Mouse (Mus musculus): ENCODE data around the gene Sv2b. TPM values are rescaled to one million over a fixed set of nuclear protein-coding genes. Genes with fewer than 3 reads are reported as not detected.

Gene Sv2b
- total and polyA plus RNA-seq, 3 experiments: 0.23 to 0.47 (median 0.43) TPM

DNA sequence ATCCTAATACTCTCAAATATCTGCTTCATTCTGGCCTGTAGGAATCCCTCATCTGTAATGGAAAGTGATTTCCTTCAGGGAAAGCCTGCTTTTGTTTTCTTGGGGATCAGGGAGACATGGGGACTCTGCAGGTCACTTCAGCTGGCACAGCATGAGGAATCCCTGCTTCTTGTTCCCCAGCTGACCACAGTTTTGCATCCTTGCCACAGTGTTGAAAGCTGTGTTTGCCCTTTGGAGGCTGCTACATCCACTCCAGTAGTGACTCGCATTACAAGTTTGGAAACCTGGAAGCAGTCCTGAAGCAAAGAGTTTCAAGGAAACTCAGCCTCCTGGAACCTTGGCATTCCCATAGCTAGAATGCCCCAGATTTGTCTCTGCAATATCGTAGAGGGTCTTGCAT, 35.4 kb downstream of the Sv2b start:
- Histone ChIP-seq H3K9ac (ENCODE audit: low read depth, low read length) (no peak overlapping the region), H3K36me3 (ENCODE audit: control insufficient read depth, insufficient read depth, low read length) (no peaks in the 10 kb centered on the region), H3K27me3 (ENCODE audit: control insufficient read depth, insufficient read depth, low read length) (no peaks in the 10 kb centered on the region), H3K79me2 (replicated peaks; ENCODE audit: control insufficient read depth, insufficient read depth, low read length) (no peaks in the 10 kb centered on the region), H3K4me3 (no peak overlapping the region), H3K27ac (no peak overlapping the region), H3K4me1 (ENCODE audit: control insufficient read depth, insufficient read depth, low read length) (no peaks in the 10 kb centered on the region)
- intact Hi-C loops (cut with DNase I): no loop called here
- TF ChIP-seq EP300 (IDR thresholded peaks at IDR 0.05; ENCODE audit: insufficient read depth, low read depth, low read length) (no peak), POLR2A (IDR thresholded peaks at IDR 0.05; ENCODE audit: insufficient read depth, low read depth, low read length) (no peak), CTCF (IDR thresholded peaks at IDR 0.05) (no peak)
- 79% methylated on average over 2 of the region's 2 CpGs for WGBS
- DNase-seq: no peak

GRCm38 (mm10) chr7:75271921-75272381, 37.1 kb downstream of the Sv2b start:
- intact Hi-C loops (cut with DNase I): no loop called here

GRCm38 (mm10) chr7:75271306-75271705, 37.8 kb downstream of the Sv2b start:
- Histone ChIP-seq H3K4me1 (ENCODE audit: control insufficient read depth, insufficient read depth, low read length) (no peaks in the 10 kb centered on the region), H3K27ac (no peak overlapping the region), H3K9ac (ENCODE audit: low read depth, low read length) (no peak overlapping the region), H3K4me3 (no peak overlapping the region), H3K79me2 (replicated peaks; ENCODE audit: control insufficient read depth, insufficient read depth, low read length) (no peaks in the 10 kb centered on the region), H3K36me3 (ENCODE audit: control insufficient read depth, insufficient read depth, low read length) (no peaks in the 10 kb centered on the region), H3K27me3 (ENCODE audit: control insufficient read depth, insufficient read depth, low read length) (no peaks in the 10 kb centered on the region)
- intact Hi-C loops (cut with DNase I): no loop called here
- no peak for DNase-seq
- TF ChIP-seq CTCF (IDR thresholded peaks at IDR 0.05) (no peak), POLR2A (IDR thresholded peaks at IDR 0.05; ENCODE audit: insufficient read depth, low read depth, low read length) (no peak), EP300 (IDR thresholded peaks at IDR 0.05; ENCODE audit: insufficient read depth, low read depth, low read length) (no peak)
- 50% methylated on average over 3 of the region's 3 CpGs for WGBS

More at GRCm38 (mm10) chr7:75271921-75272381, 37.1 kb downstream of the Sv2b start:
- DNase-seq: no peak
- Histone ChIP-seq H3K79me2 (replicated peaks; ENCODE audit: control insufficient read depth, insufficient read depth, low read length) (no peaks in the 10 kb centered on the region), H3K27ac (no peak overlapping the region), H3K9ac (ENCODE audit: low read depth, low read length) (no peak overlapping the region), H3K27me3 (ENCODE audit: control insufficient read depth, insufficient read depth, low read length) (no peaks in the 10 kb centered on the region), H3K4me3 (no peak overlapping the region), H3K36me3 (ENCODE audit: control insufficient read depth, insufficient read depth, low read length) (no peaks in the 10 kb centered on the region), H3K4me1 (ENCODE audit: control insufficient read depth, insufficient read depth, low read length) (no peaks in the 10 kb centered on the region)
- TF ChIP-seq CTCF (IDR thresholded peaks at IDR 0.05): no peak
- no peak for TF ChIP-seq POLR2A (IDR thresholded peaks at IDR 0.05; ENCODE audit: insufficient read depth, low read depth, low read length)
- 32% methylated on average over 3 of the region's 3 CpGs for WGBS

GRCm38 (mm10) chr7:75267236-75267635, 41.8 kb downstream of the Sv2b start:
- intact Hi-C loops (cut with DNase I): no loop called here
- H3K4me3 ChIP-seq: no peak overlapping the region
- no peaks in the 10 kb centered on the region for H3K27me3 ChIP-seq (ENCODE audit: control insufficient read depth, insufficient read depth, low read length)
- H3K79me2 ChIP-seq (replicated peaks; ENCODE audit: control insufficient read depth, insufficient read depth, low read length): no peaks in the 10 kb centered on the region
- no peak for DNase-seq
- no peaks in the 10 kb centered on the region for H3K36me3 ChIP-seq (ENCODE audit: control insufficient read depth, insufficient read depth, low read length)
- H3K4me1 ChIP-seq (ENCODE audit: control insufficient read depth, insufficient read depth, low read length): no peaks in the 10 kb centered on the region
- no peak overlapping the region for H3K9ac ChIP-seq (ENCODE audit: low read depth, low read length)
- no peak overlapping the region for H3K27ac ChIP-seq
- 60% methylated on average over 4 of the region's 4 CpGs for WGBS
- no peak for TF ChIP-seq POLR2A (IDR thresholded peaks at IDR 0.05; ENCODE audit: insufficient read depth, low read depth, low read length)
- TF ChIP-seq CTCF (IDR thresholded peaks at IDR 0.05): no peak
- TF ChIP-seq EP300 (IDR thresholded peaks at IDR 0.05; ENCODE audit: insufficient read depth, low read depth, low read length): no peak

DNA sequence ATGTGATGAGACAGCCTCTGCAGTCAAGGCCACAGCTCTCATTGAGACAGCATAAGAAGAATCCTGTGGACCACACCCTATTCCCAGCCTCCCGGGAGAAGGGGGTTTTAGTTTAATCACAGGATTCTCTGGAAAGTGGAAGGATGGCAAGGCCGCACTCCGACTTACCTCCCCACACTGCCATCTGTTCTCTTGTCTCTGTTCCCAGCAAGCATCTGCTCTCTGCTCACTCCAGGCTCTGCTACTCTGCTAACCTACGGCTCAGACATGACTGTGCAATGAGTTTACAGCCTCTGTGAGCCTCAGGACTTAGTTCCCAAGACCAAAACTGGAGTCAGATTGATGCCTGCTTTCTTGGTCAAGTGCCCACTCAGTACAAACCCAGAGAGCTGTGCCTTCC, 43.8 kb downstream of the Sv2b start:
- H3K9ac ChIP-seq (ENCODE audit: low read depth, low read length): no peak overlapping the region
- TF ChIP-seq EP300 (IDR thresholded peaks at IDR 0.05; ENCODE audit: insufficient read depth, low read depth, low read length) (no peak), CTCF (IDR thresholded peaks at IDR 0.05) (no peak), POLR2A (IDR thresholded peaks at IDR 0.05; ENCODE audit: insufficient read depth, low read depth, low read length) (no peak)
- H3K27ac ChIP-seq: no peak overlapping the region
- no peaks in the 10 kb centered on the region for H3K36me3 ChIP-seq (ENCODE audit: control insufficient read depth, insufficient read depth, low read length)
- no peaks in the 10 kb centered on the region for H3K27me3 ChIP-seq (ENCODE audit: control insufficient read depth, insufficient read depth, low read length)
- no peaks in the 10 kb centered on the region for H3K79me2 ChIP-seq (replicated peaks; ENCODE audit: control insufficient read depth, insufficient read depth, low read length)
- no peak for DNase-seq
- WGBS: 68% methylated on average over 4 of the region's 4 CpGs
- no peak overlapping the region for H3K4me3 ChIP-seq
- intact Hi-C loops (cut with DNase I): no loop called here
- no peaks in the 10 kb centered on the region for H3K4me1 ChIP-seq (ENCODE audit: control insufficient read depth, insufficient read depth, low read length)

DNA sequence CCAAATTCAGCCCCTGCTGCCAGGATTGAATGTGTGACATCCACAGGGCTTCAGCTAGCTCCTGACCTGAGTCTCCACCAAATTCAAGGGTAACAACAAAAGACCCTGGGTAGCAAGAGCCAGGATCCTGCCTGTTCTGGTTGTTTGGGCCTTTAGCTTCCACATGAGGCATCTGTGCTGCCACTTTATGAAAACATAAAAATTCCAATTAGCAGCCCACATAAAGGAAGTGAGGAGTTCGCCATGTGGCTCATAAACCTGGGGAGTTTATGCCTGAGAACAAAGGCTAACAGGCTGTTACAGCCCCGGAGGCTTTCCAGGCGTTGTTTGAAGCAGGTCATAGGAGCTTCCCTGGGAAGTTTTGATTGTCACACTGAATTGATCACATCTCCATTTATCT, 49.1 kb downstream of the Sv2b start:
- no peak for DNase-seq
- no peaks in the 10 kb centered on the region for H3K36me3 ChIP-seq (ENCODE audit: control insufficient read depth, insufficient read depth, low read length)
- H3K27me3 ChIP-seq (ENCODE audit: control insufficient read depth, insufficient read depth, low read length): no peaks in the 10 kb centered on the region
- no peak overlapping the region for H3K27ac ChIP-seq
- H3K4me3 ChIP-seq: no peak overlapping the region
- WGBS: 75% methylated on average over 3 of the region's 3 CpGs
- H3K4me1 ChIP-seq (ENCODE audit: control insufficient read depth, insufficient read depth, low read length): no peaks in the 10 kb centered on the region
- TF ChIP-seq POLR2A (IDR thresholded peaks at IDR 0.05; ENCODE audit: insufficient read depth, low read depth, low read length) (no peak), EP300 (IDR thresholded peaks at IDR 0.05; ENCODE audit: insufficient read depth, low read depth, low read length) (no peak), CTCF (IDR thresholded peaks at IDR 0.05) (no peak)
- H3K79me2 ChIP-seq (replicated peaks; ENCODE audit: control insufficient read depth, insufficient read depth, low read length): no peaks in the 10 kb centered on the region
- no peak overlapping the region for H3K9ac ChIP-seq (ENCODE audit: low read depth, low read length)
- intact Hi-C loops (cut with DNase I): no loop called here

Measured in heart, adult 2 months (tissue).